Mouse (Mus musculus): ENCODE results near the gene Cadps2. TPM values are rescaled to one million over a fixed set of nuclear protein-coding genes. Genes with fewer than 3 reads are reported as not detected.

Cadps2 gene
- total and polyA plus RNA-seq, 2 experiments = 2.7 to 19.5 TPM

DNA sequence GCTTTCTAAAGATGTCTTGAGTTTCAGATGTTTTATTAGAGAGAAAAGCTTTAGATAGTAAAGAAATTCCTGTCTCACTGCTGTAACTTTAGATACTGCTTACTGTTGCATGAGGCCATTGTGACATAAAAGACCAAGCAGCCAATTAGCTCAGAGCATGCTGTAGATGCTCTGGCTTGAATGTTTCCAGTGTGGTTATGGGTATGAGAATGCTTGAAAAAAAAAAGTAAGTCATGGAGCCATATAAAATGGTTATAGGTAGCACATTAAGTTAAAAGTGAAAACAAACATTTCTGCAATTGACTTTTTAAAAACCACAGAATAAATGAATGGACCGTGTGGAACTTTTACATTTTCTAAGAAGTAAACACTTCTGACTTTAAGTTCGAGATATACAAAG, 189.0 kb downstream of the Cadps2 start, which contains the start of gene Rnf133:
TSS of gene Rnf133 (minus strand) at position 101 of the 400 bp plus-strand sequence.
- Histone ChIP-seq H3K4me1 (ENCODE audit: control insufficient read depth, insufficient read depth, low read length) (peaks cover 5% of the 10 kb centered on the region; the same call in 1 of the 2 replicates), H3K27me3 (ENCODE audit: control insufficient read depth, insufficient read depth, low read length) (no peaks in the 10 kb centered on the region), H3K79me2 (ENCODE audit: control insufficient read depth, insufficient read depth, low read length) (no peaks in the 10 kb centered on the region), H3K9ac (ENCODE audit: low read depth, low read length) (no peak within 1 kb of the TSS), H3K27ac (replicated peaks; ENCODE audit: insufficient read depth, low read depth, low read length) (no peak within 1 kb of the TSS), H3K4me3 (ENCODE audit: insufficient read depth, low read depth, low read length) (no peak within 1 kb of the TSS), H3K36me3 (ENCODE audit: control insufficient read depth, insufficient read depth, low read length) (no peaks in the 10 kb centered on the region)
- DNase-seq (ENCODE audit: extremely low read depth, low read depth, low spot score) = no peak
- WGBS = 85% methylated on average over 2 of the region's 2 CpGs
- TF ChIP-seq POLR2A (IDR thresholded peaks at IDR 0.05; ENCODE audit: extremely low read depth, insufficient read depth, low read length) = no peak
- TF ChIP-seq CTCF (IDR thresholded peaks at IDR 0.05; ENCODE audit: low read depth, low read length) = no peak

GRCm38 (mm10) chr6:23648732-23649131, 190.5 kb downstream of the Cadps2 start:
- 80% methylated on average over 8 of the region's 8 CpGs for WGBS
- no peak overlapping the region for H3K9ac ChIP-seq (ENCODE audit: low read depth, low read length)

DNA sequence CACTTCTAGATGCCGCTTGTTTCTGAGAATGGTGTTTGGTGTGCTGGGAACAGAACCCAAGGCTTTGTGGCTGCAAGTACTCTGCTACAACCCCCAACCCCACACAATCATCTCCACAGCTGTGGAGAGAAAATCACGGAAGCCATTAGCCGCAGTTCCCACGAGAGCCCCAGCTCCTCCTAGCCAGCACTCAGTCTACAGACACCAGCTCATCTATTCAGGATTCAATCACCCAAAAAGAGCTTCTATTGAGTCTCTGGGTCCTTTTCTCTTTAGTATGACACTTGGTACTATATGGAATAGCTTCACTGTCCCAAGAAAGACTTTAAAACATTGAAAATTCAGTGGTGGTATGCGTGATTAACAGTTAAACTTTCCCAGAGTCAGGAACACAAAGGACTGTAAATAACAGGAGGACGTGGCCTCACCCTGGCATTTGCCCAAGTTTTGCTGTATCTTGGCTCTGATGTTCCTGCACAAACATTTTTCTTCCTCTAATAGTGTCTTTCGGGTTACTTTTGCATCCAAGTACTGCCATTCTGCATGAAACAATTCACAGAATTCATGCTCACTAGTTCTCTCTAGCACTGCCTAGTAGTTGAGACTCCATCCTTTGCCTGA, 191.5 kb downstream of the Cadps2 start:
- Histone ChIP-seq H3K36me3 (ENCODE audit: control insufficient read depth, insufficient read depth, low read length) (no peaks in the 10 kb centered on the region), H3K27me3 (ENCODE audit: control insufficient read depth, insufficient read depth, low read length) (no peaks in the 10 kb centered on the region), H3K4me1 (ENCODE audit: control insufficient read depth, insufficient read depth, low read length) (peaks cover 8% of the 10 kb centered on the region; the same call in 1 of the 2 replicates), H3K27ac (replicated peaks; ENCODE audit: insufficient read depth, low read depth, low read length) (no peak overlapping the region), H3K4me3 (ENCODE audit: insufficient read depth, low read depth, low read length) (no peak overlapping the region), H3K9ac (ENCODE audit: low read depth, low read length) (no peak overlapping the region), H3K79me2 (ENCODE audit: control insufficient read depth, insufficient read depth, low read length) (no peaks in the 10 kb centered on the region)
- TF ChIP-seq CTCF (IDR thresholded peaks at IDR 0.05; ENCODE audit: low read depth, low read length) (no peak), POLR2A (IDR thresholded peaks at IDR 0.05; ENCODE audit: extremely low read depth, insufficient read depth, low read length) (no peak)
- DNase-seq (ENCODE audit: extremely low read depth, low read depth, low spot score) = peak; percentile 76
- WGBS = 44% methylated on average over 7 of the region's 7 CpGs

More at GRCm38 (mm10) chr6:23648732-23649131, 190.5 kb downstream of the Cadps2 start:
- TF ChIP-seq CTCF (IDR thresholded peaks at IDR 0.05; ENCODE audit: low read depth, low read length) = no peak
- TF ChIP-seq POLR2A (IDR thresholded peaks at IDR 0.05; ENCODE audit: extremely low read depth, insufficient read depth, low read length) = no peak
- Histone ChIP-seq H3K36me3 (ENCODE audit: control insufficient read depth, insufficient read depth, low read length) (no peaks in the 10 kb centered on the region), H3K79me2 (ENCODE audit: control insufficient read depth, insufficient read depth, low read length) (no peaks in the 10 kb centered on the region), H3K27me3 (ENCODE audit: control insufficient read depth, insufficient read depth, low read length) (no peaks in the 10 kb centered on the region), H3K4me3 (ENCODE audit: insufficient read depth, low read depth, low read length) (no peak overlapping the region), H3K4me1 (ENCODE audit: control insufficient read depth, insufficient read depth, low read length) (peaks cover 8% of the 10 kb centered on the region; the same call in 1 of the 2 replicates), H3K27ac (replicated peaks; ENCODE audit: insufficient read depth, low read depth, low read length) (no peak overlapping the region)
- DNase-seq (ENCODE audit: extremely low read depth, low read depth, low spot score) = no peak

- Histone ChIP-seq H3K79me2 (ENCODE audit: control insufficient read depth, insufficient read depth, low read length) (no peaks in the 10 kb centered on the region), H3K27me3 (ENCODE audit: control insufficient read depth, insufficient read depth, low read length) (no peaks in the 10 kb centered on the region), H3K4me1 (ENCODE audit: control insufficient read depth, insufficient read depth, low read length) (peaks cover 2% of the 10 kb centered on the region; the same call in 1 of the 2 replicates), H3K4me3 (ENCODE audit: insufficient read depth, low read depth, low read length) (no peak overlapping the region), H3K36me3 (ENCODE audit: control insufficient read depth, insufficient read depth, low read length) (no peaks in the 10 kb centered on the region), H3K27ac (replicated peaks; ENCODE audit: insufficient read depth, low read depth, low read length) (no peak overlapping the region), H3K9ac (ENCODE audit: low read depth, low read length) (no peak overlapping the region)
- peak; percentile 44 for DNase-seq (ENCODE audit: extremely low read depth, low read depth, low spot score)
- WGBS = 53% methylated on average over 3 of the region's 3 CpGs
- TF ChIP-seq CTCF (IDR thresholded peaks at IDR 0.05; ENCODE audit: low read depth, low read length) (no peak), POLR2A (IDR thresholded peaks at IDR 0.05; ENCODE audit: extremely low read depth, insufficient read depth, low read length) (no peak)
Measured at GRCm38 (mm10) chr6:23637081-23637480, 202.1 kb downstream of the Cadps2 start.

DNA sequence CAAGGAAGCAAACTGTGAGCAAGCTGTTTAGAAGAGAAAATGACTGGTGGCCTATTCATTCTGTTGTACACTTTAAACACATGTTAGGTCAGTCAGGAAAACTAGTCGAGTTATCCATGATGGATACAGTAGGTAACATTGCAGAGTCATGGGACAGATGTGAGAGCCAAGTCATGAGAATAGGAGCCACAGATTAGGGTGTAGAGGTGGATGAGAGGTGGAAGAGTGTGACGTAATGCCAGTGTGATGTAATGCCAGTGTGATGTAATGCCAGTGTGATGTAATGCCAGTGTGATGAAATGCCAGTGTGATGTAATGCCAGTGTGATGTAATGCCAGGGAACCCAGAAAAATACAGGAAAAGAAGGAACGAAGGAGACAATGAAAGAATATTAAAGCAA, 204.0 kb downstream of the Cadps2 start:
- no peak for DNase-seq (ENCODE audit: extremely low read depth, low read depth, low spot score)
- H3K79me2 ChIP-seq (ENCODE audit: control insufficient read depth, insufficient read depth, low read length) = no peaks in the 10 kb centered on the region
- H3K27me3 ChIP-seq (ENCODE audit: control insufficient read depth, insufficient read depth, low read length) = no peaks in the 10 kb centered on the region
- peaks cover 2% of the 10 kb centered on the region; the same call in 1 of the 2 replicates for H3K4me1 ChIP-seq (ENCODE audit: control insufficient read depth, insufficient read depth, low read length)
- no peaks in the 10 kb centered on the region for H3K36me3 ChIP-seq (ENCODE audit: control insufficient read depth, insufficient read depth, low read length)
- WGBS = 71% methylated on average over 3 of the region's 3 CpGs
- H3K4me3 ChIP-seq (ENCODE audit: insufficient read depth, low read depth, low read length) = no peak overlapping the region
- no peak overlapping the region for H3K27ac ChIP-seq (replicated peaks; ENCODE audit: insufficient read depth, low read depth, low read length)
- no peak overlapping the region for H3K9ac ChIP-seq (ENCODE audit: low read depth, low read length)
- no peak for TF ChIP-seq POLR2A (IDR thresholded peaks at IDR 0.05; ENCODE audit: extremely low read depth, insufficient read depth, low read length)
- no peak for TF ChIP-seq CTCF (IDR thresholded peaks at IDR 0.05; ENCODE audit: low read depth, low read length)

- peaks cover 4% of the 10 kb centered on the region for H3K4me1 ChIP-seq (ENCODE audit: control insufficient read depth, insufficient read depth, low read length)
- H3K27ac ChIP-seq (replicated peaks; ENCODE audit: insufficient read depth, low read depth, low read length) = no peak overlapping the region
- no peak overlapping the region for H3K4me3 ChIP-seq (ENCODE audit: insufficient read depth, low read depth, low read length)
- no peak for TF ChIP-seq POLR2A (IDR thresholded peaks at IDR 0.05; ENCODE audit: extremely low read depth, insufficient read depth, low read length)
- no peak for TF ChIP-seq CTCF (IDR thresholded peaks at IDR 0.05; ENCODE audit: low read depth, low read length)
- H3K36me3 ChIP-seq (ENCODE audit: control insufficient read depth, insufficient read depth, low read length) = no peaks in the 10 kb centered on the region
- H3K27me3 ChIP-seq (ENCODE audit: control insufficient read depth, insufficient read depth, low read length) = no peaks in the 10 kb centered on the region
- WGBS = 90% methylated on average over 9 of the region's 9 CpGs
- no peaks in the 10 kb centered on the region for H3K79me2 ChIP-seq (ENCODE audit: control insufficient read depth, insufficient read depth, low read length)
- no peak overlapping the region for H3K9ac ChIP-seq (ENCODE audit: low read depth, low read length)
- no peak for DNase-seq (ENCODE audit: extremely low read depth, low read depth, low spot score)
Measured at GRCm38 (mm10) chr6:23634016-23634415, 205.2 kb downstream of the Cadps2 start.

All from liver, adult 2 months (tissue).